Mouse (Mus musculus): ENCODE measurements around the gene Ccpg1os. TPM values are rescaled to one million over a fixed set of nuclear protein-coding genes. Genes with fewer than 3 reads are reported as not detected.

The Ccpg1os gene
- total RNA-seq, 4 experiments from 2014 or later = 11.2 to 15.6 (median 11.9) TPM

DNA sequence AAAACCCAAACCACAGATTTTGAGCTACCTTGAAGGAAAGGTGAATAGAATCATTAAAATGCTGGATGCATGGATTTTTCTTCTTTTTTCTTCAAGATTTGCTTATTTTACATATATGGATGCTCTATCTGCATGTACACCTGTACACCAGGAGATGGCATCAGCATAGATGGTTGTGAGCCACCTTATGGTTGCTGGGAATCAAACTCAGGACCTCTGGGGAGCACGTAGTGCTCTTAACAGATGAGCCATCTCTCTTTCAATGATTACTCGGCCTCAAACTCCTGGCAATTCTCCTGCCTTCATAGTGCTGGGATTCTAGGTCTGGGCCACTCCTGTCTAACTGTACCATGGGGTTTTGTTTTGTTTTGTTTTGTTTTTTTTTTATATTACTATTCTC is 2.1 kb downstream of the Ccpg1os start:
- DNase-seq (ENCODE audit: low spot score in 2 of 2) = no peak

- no peak for DNase-seq (ENCODE audit: low spot score in 2 of 2)
Observed at GRCm38 (mm10) chr9:72975242-72975641, 9.9 kb downstream of the Ccpg1os start.

DNA sequence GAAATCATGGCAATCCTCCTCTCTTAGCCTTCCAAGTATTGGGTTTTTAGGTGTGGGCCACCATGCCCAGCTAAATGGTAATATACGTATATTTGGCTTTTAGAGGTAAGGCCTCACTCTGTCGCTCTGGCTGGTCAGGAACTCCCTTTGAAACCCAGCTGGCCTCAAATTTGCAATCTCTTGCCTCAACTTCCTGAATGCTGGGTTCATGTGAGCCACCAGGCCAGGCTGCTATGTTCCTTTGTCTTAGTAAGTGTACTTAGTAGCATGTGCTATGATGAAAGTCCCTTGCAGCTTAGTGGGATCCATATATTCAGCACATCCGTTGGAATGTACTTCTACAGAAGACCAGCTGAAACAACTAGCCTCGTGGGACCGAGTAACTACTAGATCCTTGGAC is 10.4 kb downstream of the Ccpg1os start:
- DNase-seq (ENCODE audit: low spot score in 2 of 2) = no peak

- DNase-seq (ENCODE audit: low spot score in 2 of 2) = no peak
Observed at GRCm38 (mm10) chr9:72972984-72973383, 12.2 kb downstream of the Ccpg1os start.

GRCm38 (mm10) chr9:72972435-72972834 is 12.7 kb downstream of the Ccpg1os start:
- DNase-seq (ENCODE audit: low spot score in 2 of 2) = no peak

- no peak for DNase-seq (ENCODE audit: low spot score in 2 of 2)
Observed at GRCm38 (mm10) chr9:72969874-72970273, 15.3 kb downstream of the Ccpg1os start.

DNA sequence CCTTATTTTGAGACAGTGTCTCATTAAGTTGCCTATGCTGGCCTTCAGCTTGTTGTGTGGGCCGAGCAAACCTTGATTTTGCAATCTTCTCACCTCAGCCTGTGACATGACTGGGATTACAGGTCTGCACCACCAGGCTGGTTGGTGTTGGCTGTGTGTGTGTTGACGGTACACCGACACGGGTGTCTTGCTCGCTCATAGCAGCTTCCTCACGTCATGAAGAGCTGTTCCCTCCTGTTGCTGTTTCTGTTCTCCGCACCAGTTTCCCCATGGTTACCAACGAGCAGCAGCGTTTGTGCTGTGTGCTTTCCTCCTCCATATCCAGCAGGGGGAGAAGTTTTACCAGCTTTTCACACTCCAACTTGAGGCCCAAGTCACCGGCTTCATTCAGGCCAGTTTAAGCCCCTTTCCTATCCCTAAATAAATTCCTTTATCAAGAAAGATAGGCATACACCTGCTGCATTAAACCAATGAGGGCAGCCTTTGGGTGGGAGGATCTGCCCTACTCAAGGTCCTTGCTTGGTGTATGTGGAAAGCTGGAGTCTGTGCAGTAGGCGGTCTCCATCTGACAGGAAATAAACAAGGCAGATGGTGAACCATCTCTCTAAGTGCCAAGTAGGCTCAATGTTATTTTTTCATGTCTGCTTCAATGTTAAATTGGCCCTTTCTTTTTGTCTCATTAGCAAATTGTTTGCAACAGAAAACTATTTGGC is 16.7 kb downstream of the Ccpg1os start:
- DNase-seq (ENCODE audit: low spot score in 2 of 2) = no peak

DNA sequence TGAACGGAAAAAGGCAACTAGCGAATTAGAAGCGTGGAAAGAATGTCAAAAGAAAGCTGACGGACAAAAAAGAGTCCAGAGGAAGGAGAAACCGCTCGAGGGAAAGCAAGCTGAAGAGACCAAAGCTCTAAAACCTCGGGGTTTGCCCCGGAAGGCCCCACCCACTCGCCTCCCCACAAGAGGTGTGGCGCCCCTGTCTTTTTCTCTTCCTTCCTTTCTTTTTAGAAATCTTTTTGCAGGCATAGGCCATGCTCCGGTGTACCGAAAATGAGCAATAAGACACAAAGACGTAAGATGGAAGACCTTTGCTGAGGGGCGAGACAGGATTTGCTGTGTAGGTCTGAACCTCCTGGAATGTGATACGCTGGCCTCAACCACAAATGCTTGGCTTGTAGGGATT is 23.2 kb downstream of the Ccpg1os start:
- DNase-seq (ENCODE audit: low spot score in 2 of 2) = no peak

DNA sequence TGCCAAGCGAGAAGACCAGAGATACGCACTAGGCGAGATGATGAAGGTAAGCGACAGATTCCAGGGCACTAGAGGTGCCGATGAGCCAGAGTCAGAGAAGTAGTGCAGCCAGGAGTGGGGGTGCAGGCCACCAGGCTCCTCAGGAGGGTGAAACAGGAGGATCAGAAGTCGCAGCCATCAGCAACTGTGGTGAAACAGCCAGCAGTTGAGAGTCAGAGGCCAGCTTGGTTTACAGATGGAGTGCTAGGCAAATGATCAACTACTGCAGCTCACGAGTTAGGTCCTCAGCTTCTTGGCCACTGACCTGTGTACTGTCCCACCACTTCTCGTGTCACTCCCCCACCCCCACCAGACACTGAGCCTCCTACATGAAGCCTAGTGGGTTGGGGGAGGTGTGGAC is 23.8 kb downstream of the Ccpg1os start:
- no peak for DNase-seq (ENCODE audit: low spot score in 2 of 2)

DNA sequence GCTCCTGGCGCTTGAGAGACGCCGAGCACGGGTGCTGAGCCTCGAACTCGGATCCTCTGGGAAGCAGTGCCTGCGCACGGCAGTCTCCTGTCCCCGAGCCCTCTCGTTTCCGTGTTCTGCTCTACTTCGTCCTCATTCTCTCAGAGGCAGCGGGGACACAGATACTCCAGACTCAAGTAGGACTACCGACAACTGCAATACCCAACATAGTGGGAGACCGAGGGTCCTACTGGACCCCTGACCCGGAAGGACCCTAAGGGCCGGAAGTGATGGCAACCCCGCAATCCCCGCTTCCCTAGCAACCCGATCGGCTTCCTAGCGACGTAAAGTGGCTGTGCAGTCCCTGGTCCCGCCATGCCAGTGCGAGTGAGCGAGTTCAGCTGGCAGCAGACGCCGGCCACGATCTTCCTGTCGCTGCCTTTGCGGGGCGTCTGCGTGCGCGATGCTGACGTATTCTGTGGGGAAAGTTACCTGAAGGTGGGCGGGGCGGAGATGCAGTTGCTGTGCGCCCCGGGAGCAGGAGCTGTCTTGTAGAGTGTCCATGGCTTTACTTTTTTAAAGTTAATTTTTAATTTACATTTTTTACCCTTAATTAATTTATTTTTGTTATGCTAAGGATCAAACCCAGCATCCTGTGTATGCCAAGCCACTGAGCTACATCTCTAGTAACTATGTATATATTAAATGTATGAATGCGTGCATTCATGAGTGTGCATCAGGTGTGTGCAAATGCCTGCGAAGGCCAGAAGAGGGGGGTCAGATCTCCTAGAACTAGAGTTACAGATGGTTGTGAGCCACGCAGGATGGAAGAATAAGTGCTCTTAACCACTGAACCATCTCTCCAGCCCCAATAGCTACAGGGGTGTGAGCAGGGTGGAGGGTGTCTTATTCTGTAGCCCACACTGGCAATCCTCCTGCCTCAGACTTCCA is 26.4 kb downstream of the Ccpg1os start, which contains the start of the genes Dyx1c1 and Gm44503:
Gene Dyx1c1, plus strand, starts transcription at position 265 of the 930 bp plus-strand sequence.
Gene Gm44503, plus strand, starts transcription at position 332 of the 930 bp plus-strand sequence.
- DNase-seq (ENCODE audit: low spot score in 2 of 2) = peak; percentile 50 to 63

DNA sequence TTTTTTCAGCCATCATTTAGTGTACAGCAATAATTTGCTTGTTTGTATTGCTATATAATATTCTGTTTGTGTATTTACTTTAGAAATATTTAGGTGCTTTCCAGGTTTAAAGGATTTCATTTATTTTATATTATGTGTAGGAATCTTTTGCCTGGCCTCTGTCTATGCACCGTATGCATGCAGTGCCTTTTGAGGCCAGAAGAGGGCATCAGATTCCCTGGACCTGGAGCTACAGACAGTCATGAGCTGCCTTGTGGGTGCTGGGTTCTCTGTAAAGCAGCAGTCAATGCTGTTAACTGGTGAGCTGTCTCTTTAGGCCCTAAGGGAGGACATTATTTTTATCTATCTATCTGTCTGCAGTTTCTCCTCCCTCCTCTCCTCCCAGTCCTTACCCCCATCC is 29.6 kb downstream of the Ccpg1os start:
- no peak for DNase-seq (ENCODE audit: low spot score in 2 of 2)

DNA sequence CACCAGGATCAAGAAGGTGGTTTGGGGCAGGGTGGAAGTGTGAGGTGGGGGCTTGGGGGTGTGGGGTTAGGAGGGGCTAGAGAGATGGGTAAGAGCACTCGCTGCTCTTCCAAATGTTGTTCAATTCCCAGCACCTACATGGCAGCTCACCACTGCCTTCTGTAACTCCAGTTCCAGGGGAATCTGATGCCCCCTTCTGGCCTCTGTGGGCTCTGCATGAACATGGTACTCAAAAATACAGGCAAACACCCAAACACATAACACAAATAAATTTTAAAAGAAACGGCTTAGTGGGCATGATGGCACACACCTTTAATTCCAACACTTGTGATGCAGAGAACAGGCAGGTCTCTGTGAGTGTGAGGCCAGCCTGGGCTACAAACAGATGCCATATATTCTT is 30.4 kb downstream of the Ccpg1os start:
- no peak for DNase-seq (ENCODE audit: low spot score in 2 of 2)

DNA sequence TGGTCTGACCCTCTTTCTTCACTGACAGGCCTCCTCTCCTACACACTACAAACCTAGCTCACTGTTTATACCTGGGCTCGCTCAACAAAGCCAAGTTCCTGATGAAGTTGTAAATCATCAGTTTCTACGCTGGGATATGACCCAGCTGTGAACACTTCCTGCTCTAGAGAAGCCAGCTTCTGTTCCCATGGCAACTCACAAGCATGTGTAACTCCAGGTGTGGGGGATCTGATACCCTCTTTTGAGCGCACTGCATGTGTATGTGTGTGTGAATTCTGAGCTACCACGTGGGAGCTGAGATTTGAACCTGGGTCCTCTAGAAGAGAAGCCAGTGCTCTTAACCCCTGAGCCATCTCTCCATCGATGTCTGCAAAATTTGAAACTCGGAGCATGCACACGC is 35.6 kb downstream of the Ccpg1os start:
- DNase-seq (ENCODE audit: low spot score in 2 of 2) = no peak

- no peak for DNase-seq (ENCODE audit: low spot score in 2 of 2)
Observed at GRCm38 (mm10) chr9:72947010-72947409, 38.2 kb downstream of the Ccpg1os start.

- no peak for DNase-seq (ENCODE audit: low spot score in 2 of 2)
Observed at GRCm38 (mm10) chr9:72944286-72944685, 40.9 kb downstream of the Ccpg1os start.

DNA sequence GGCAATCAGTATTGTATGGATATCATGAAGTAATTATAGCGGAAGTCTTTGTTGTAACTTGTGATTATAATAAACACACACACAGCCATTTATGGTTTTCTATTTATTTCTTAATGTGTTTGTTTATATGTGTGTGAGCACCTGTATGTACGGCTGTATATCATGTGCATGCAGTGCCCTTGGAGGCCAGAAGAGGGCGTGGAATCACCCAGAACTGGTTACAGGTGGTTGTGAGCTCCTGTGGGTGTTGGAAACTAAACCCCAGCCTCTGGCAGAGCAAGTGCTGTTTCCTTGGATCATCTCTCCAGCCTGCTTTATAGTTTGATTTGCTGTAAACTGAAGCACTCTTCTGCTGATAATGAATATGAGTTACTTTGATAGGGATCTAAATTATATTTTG is 41.8 kb downstream of the Ccpg1os start:
- DNase-seq (ENCODE audit: low spot score in 2 of 2) = no peak

DNA sequence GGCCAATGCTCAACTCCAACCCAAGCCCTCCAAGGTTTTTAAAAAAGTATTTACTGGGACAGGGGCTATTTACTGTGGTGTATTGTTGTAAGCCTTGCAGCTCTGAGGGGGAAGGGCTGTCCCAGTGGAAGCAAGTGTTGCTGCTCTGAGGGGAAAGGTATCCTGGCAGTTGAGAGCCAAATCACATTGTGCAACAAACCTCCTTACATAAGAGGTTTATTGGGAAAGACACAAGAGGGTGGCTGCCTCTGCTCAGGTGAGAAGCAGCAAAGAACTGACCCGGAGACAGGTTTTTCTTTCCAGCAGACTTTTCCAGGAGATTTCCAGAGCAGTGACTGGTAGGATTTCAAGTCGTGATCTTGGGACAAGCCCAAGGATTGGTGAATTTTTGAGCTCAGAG is 48.9 kb downstream of the Ccpg1os start:
- DNase-seq (ENCODE audit: low spot score in 2 of 2) = no peak

- no peak for DNase-seq (ENCODE audit: low spot score in 2 of 2)
Observed at GRCm38 (mm10) chr9:72935309-72935708, 49.9 kb downstream of the Ccpg1os start.

GRCm38 (mm10) chr9:72931166-72931790 is 53.9 kb downstream of the Ccpg1os start:
- no peak for DNase-seq (ENCODE audit: low spot score in 2 of 2)

All from gastrocnemius, adult 8-10 months (tissue).